10 mouse cellular contexts compared by ENCODE assay signal in genomic region chr12:59722471-59723182, GRCm38 (mm10).
"Had no signal": no experiment of that assay in that cellular context is flagged by ENCODE, and none has a peak within 500 bp of the region (broad histone marks: within the 10 kb centered on the region; RNA-seq: fewer than 3 reads in every experiment).

No protein-coding gene starts in this region.

- H3K9me3 ChIP-seq: limb, embryonic 15.5 days; midbrain, embryonic 12.5 days had no signal

- H3K4me1 ChIP-seq: limb, embryonic 15.5 days; midbrain, embryonic 12.5 days had no signal

- H3K36me3 ChIP-seq: limb, embryonic 15.5 days; midbrain, embryonic 12.5 days had no signal

- DNase-seq: kidney, adult 18-20 months; lung, adult 18-20 months; right cerebral cortex, postnatal 25 days; thymus, adult 18-20 months; thymus, postnatal 14 days had no signal

- H3K4me3 ChIP-seq: limb, embryonic 15.5 days; midbrain, embryonic 12.5 days had no signal

- H3K27me3 ChIP-seq: limb, embryonic 15.5 days; midbrain, embryonic 12.5 days had no signal

- H3K27ac ChIP-seq: kidney, postnatal 0 days; limb, embryonic 15.5 days; liver, embryonic 14.5 days; midbrain, embryonic 12.5 days; stomach, postnatal 0 days had no signal
